Mouse (Mus musculus) heart, adult 2 months (tissue): Measurements from ENCODE around the gene Tmem161a. TPM values are rescaled to one million over a fixed set of nuclear protein-coding genes. Genes with fewer than 3 reads are reported as not detected.

Source experiments
- DNase-seq, 2 experiments: peaks; one replicate each; pipeline ENCODE4 v3.0.0; 2021
- H3K27ac ChIP-seq: fragments of 200-600 bp; 2 replicates; pipeline ENCODE4 v1.8.1; 2022
- H3K27me3 ChIP-seq: fragments of 200-500 bp; 2 replicates; pipeline ENCODE4 v1.6.1; 2012; ENCODE audit warnings: mild to moderate bottlenecking, low read length, inconsistent platforms, mixed read lengths; ENCODE audit not compliant: control insufficient read depth, insufficient read depth
- H3K36me3 ChIP-seq: fragments of 200-500 bp; 2 replicates; pipeline ENCODE4 v1.6.1; 2012; ENCODE audit warnings: low read length, inconsistent platforms; ENCODE audit not compliant: control insufficient read depth, insufficient read depth
- H3K4me1 ChIP-seq: fragments of 200-500 bp; 2 replicates; pipeline ENCODE4 v1.6.1; 2011; ENCODE audit warnings: low read length; ENCODE audit not compliant: control insufficient read depth, insufficient read depth
- H3K4me3 ChIP-seq: fragments of 200-600 bp; 2 replicates; pipeline ENCODE4 v1.8.1; 2022
- H3K79me2 ChIP-seq: fragments of 200-500 bp; replicated peaks from 2 replicates; pipeline ENCODE4 v1.6.1; 2012; ENCODE audit warnings: mild to moderate bottlenecking, inconsistent platforms, low read length, moderate library complexity, mixed read lengths; ENCODE audit not compliant: control insufficient read depth, insufficient read depth
- H3K9ac ChIP-seq: fragments of 200-500 bp; 2 replicates; pipeline ENCODE4 v1.6.1; 2012; ENCODE audit warnings: low read depth, mild to moderate bottlenecking, control low read depth, inconsistent platforms, low read length, mixed read lengths
- CTCF ChIP-seq: fragments of 200-600 bp; IDR thresholded peaks from 2 replicates; pipeline ENCODE4 v1.8.1; 2022; ENCODE audit warnings: antibody characterized with exemption, mild to moderate bottlenecking, moderate library complexity
- EP300 ChIP-seq: fragments of 200-500 bp; IDR thresholded peaks from 2 replicates; pipeline ENCODE4 v1.6.1; 2011; ENCODE audit warnings: low read depth, low read length, control low read depth; ENCODE audit not compliant: insufficient read depth
- POLR2A ChIP-seq: fragments of 200-500 bp; IDR thresholded peaks from 2 replicates; pipeline ENCODE4 v1.6.1; 2011; ENCODE audit warnings: mild to moderate bottlenecking, low read depth, low read length, control low read depth; ENCODE audit not compliant: insufficient read depth
- WGBS: fragments of 180-500 bp; shearing (Covaris S2); methylation state at CpG from one replicate; pipeline ENCODE4 v1.1.7; 2018; 5-methylcytosine and 5-hydroxymethylcytosine counted together
- intact Hi-C: fragments of 180-260 bp; cut with DNase I; formaldehyde crosslinking; loops from one replicate; pipeline ENCODE4 v1.15.1; 2025
- polyA plus RNA-seq: library from polyadenylated mRNA; depleted of rRNA; stranded (reverse); fragments of >200 nt; gene quantifications from 2 replicates; pipeline ENCODE4 v1.2.3, GENCODE M21; 2012
- total RNA-seq, 2 experiments: library from RNA; stranded (reverse); gene quantifications; 2 replicates each; pipeline ENCODE4 v1.2.3; 2021

Gene Tmem161a
- total and polyA plus RNA-seq, 3 experiments, result 93.6 to 134 (median 108) TPM

DNA sequence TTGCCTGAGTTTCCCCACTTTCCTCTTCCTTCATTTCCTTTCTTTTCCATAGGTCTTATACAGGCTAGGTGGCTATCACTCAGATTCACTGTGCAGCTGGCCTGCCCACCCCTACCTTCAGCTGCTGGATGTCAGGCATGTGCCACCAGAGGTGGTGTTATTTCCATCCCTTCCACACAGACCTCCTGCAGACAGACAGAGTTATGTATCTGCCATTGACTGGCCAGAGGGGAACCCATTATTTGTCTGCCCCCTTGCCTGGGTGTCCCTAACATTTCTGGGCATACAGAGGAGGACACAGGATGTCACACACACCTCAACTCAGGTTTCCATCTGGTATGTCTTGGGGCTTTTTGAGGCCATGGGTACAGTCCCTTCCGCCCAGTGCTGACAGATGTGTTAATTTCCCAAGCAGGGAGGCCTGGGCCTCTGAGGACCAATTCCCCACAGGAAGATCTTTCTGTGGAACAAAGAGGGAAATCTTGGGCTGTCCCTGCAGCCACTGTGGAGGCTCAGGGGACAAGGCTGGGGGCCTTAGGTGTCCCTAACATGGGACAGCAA lies 14.8 kb upstream of the Tmem161a start:
- H3K27ac ChIP-seq, result no peak overlapping the region
- peaks cover 2% of the 10 kb centered on the region for H3K4me1 ChIP-seq
- H3K79me2 ChIP-seq, result no peaks in the 10 kb centered on the region
- H3K9ac ChIP-seq, result no peak overlapping the region
- no peaks in the 10 kb centered on the region for H3K36me3 ChIP-seq
- DNase-seq, result no peak
- TF ChIP-seq CTCF, result no peak
- TF ChIP-seq EP300, result no peak
- TF ChIP-seq POLR2A, result no peak
- intact Hi-C loops, result no loop called here
- H3K4me3 ChIP-seq, result no peak overlapping the region
- H3K27me3 ChIP-seq, result no peaks in the 10 kb centered on the region
- 91% methylated on average over 1 of the region's 1 CpGs for WGBS

DNA sequence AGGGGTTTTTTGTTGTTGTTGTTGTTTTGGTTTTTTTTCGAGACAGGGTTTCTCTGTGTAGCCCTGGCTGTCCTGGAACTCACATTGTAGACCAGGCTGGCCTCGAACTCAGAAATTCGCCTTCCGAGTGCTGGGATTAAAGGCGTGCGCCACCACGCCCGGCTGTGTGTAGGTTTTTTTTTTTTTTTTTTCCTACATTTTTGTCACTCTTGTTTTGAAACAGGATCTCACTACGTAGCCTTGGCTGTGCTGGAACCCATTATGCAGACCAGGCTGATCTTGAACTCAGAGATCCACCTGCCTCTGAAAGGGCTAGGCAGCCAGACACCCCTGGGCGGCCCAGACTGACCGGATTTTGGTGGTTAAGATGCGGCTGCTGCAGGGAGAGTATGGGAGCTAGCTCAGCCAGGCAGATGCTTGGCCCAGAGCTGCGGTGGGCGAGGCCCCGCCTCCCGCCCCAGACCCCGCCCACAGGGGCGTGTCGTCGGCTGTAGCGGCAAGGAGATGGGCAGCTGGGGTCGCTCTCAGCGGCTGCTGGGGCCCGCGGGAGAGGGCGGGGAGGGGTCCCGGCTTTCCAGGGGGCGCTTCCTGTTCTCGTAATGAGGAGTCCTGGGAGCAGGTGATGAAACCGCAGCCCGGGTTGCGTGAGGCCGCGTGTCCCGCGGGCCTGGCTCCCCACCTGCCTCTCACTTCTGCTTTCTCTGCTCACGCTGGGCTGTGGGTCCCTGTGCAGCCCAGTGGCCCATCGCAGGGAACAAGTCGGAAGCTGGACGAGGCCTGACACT lies 13.9 kb upstream of the Tmem161a start:
- H3K79me2 ChIP-seq, result no peaks in the 10 kb centered on the region
- no peak for TF ChIP-seq POLR2A
- no peak for TF ChIP-seq EP300
- TF ChIP-seq CTCF, result no peak
- intact Hi-C loops, result no loop called here
- H3K36me3 ChIP-seq, result no peaks in the 10 kb centered on the region
- DNase-seq, result peak; percentile 76 to 80
- no peak overlapping the region for H3K27ac ChIP-seq
- WGBS, result 11% methylated on average over 40 of the region's 40 CpGs
- H3K9ac ChIP-seq, result peak overlapping the region; percentile 64
- peaks cover 1% of the 10 kb centered on the region; the same call in 1 of the 2 replicates for H3K4me1 ChIP-seq
- peak overlapping the region; percentile 47 for H3K4me3 ChIP-seq
- no peaks in the 10 kb centered on the region for H3K27me3 ChIP-seq

DNA sequence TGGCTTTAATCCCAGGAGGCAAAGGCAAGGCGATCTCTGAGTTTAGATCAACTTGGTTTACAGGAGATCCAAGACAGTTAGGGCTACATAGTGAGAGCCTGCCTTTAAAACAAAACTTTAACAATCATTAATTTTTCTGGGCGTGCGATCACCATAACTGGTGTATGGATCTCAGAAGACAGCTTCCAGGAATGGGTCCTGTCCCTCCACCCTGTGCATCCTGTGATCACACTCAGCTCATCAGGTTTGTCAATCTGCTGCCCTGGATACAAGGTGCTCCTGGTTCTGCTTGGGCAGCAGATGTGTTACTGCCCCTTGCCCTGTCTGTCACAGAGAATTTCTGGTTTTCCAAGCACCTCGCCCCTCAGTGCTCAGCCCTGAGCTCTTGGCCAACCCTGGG lies 12.9 kb upstream of the Tmem161a start:
- WGBS, result 85% methylated on average over 4 of the region's 4 CpGs
- no peak for DNase-seq

DNA sequence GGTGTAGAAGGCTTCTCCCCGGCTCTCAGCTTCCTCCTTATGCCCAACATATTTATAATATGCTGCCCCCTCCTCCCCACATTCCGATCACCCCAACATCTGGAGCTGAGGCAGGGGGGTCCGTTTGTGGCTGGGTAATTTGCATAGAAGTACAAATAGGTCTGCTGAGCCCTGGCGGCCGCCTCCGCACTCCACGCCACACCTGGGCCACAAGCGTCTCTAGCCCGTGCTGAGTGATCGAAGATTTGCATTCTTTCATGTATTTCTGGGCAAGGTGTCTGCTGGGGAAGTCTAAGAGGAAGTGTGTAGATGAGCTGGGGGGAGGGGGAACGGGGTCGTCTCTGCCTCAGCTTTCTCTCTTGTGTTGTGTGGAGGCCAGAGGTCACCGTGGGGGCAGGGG lies 12.1 kb upstream of the Tmem161a start:
- intact Hi-C loops, result no loop called here
- Histone ChIP-seq H3K4me3 (no peak overlapping the region), H3K9ac (no peak overlapping the region), H3K79me2 (no peaks in the 10 kb centered on the region), H3K36me3 (no peaks in the 10 kb centered on the region), H3K27ac (no peak overlapping the region), H3K4me1 (peaks cover 1% of the 10 kb centered on the region; the same call in 1 of the 2 replicates), H3K27me3 (no peaks in the 10 kb centered on the region)
- 54% methylated on average over 13 of the region's 13 CpGs for WGBS
- TF ChIP-seq EP300, result no peak
- no peak for TF ChIP-seq POLR2A
- TF ChIP-seq CTCF, result no peak
- DNase-seq, result peak in 1 of 2 experiments; percentile 29

More for the DNA sequence above, 12.9 kb upstream of the Tmem161a start:
- intact Hi-C loops, result no loop called here
- Histone ChIP-seq H3K4me1 (peaks cover 1% of the 10 kb centered on the region; the same call in 1 of the 2 replicates), H3K27ac (no peak overlapping the region), H3K4me3 (no peak overlapping the region), H3K79me2 (no peaks in the 10 kb centered on the region), H3K36me3 (no peaks in the 10 kb centered on the region), H3K27me3 (no peaks in the 10 kb centered on the region), H3K9ac (no peak overlapping the region)
- TF ChIP-seq EP300 (no peak), CTCF (no peak), POLR2A (no peak)

DNA sequence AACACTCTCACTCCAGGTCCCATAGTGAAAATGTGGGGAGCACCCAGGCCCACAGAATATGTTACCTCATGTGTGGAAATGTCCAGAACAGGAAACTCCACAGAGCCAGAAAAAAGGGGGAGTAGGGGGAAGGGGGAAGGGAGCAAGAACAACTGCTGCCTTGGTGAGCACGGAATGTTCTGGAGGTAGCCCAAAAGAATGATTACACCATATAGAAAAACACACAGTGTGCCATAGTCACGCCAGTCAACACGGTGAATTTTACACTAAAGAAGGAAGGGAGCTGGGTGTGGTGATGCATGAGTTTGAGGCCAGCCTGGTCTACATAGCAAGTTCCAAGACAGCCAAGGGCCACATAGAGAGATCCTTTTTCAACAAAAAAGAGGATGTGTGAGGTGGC lies 8.8 kb upstream of the Tmem161a start:
- intact Hi-C loops, result no loop called here
- DNase-seq, result no peak
- no peak for TF ChIP-seq POLR2A
- no peak for TF ChIP-seq EP300
- no peak for TF ChIP-seq CTCF
- Histone ChIP-seq H3K4me1 (no peaks in the 10 kb centered on the region), H3K9ac (no peak overlapping the region), H3K36me3 (no peaks in the 10 kb centered on the region), H3K27me3 (no peaks in the 10 kb centered on the region), H3K4me3 (no peak overlapping the region), H3K79me2 (no peaks in the 10 kb centered on the region), H3K27ac (no peak overlapping the region)
- 56% methylated on average over 3 of the region's 3 CpGs for WGBS
